Mouse (Mus musculus) myocyte (in vitro differentiated cells): ENCODE data around the gene Sh3gl1.

Experiments used
- E2F4 ChIP-seq: IDR thresholded peaks from one replicate; pipeline ENCODE4 v1.6.1; 2011; ENCODE audit warnings: mild to moderate bottlenecking, control low read depth, moderate library complexity; ENCODE audit not compliant: insufficient read depth
- REST ChIP-seq: IDR thresholded peaks from one replicate; pipeline ENCODE4 v1.6.1; 2011; ENCODE audit warnings: mild to moderate bottlenecking, control low read depth, moderate library complexity; ENCODE audit not compliant: insufficient read depth, insufficient read length
- SRF ChIP-seq: IDR thresholded peaks from one replicate; pipeline ENCODE4 v1.6.1; 2011; ENCODE audit warnings: low read depth; ENCODE audit not compliant: control insufficient read depth, insufficient read length
- TCF12 ChIP-seq: IDR thresholded peaks from one replicate; pipeline ENCODE4 v1.6.1; 2011; ENCODE audit warnings: mild to moderate bottlenecking, control low read depth; ENCODE audit not compliant: poor library complexity, insufficient read depth, severe bottlenecking
- USF1 ChIP-seq: IDR thresholded peaks from one replicate; pipeline ENCODE4 v1.6.1; 2011; ENCODE audit warnings: low read depth, mild to moderate bottlenecking, control low read depth, moderate library complexity

DNA sequence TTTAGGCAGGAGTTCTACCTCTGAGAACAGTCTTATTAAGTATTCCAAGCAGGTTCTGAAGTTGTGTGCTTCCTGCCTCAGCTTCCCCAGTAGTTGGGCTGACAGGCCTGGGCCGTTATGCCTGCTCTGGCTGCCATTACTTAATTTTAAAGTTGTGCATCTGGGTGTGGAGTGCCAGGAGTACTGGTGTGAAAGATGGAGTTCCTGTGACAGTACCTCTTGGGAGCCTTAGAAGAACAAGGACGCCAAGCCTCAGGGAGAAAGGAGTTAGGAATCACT lies 26.5 kb downstream of the Sh3gl1 start:
- no peak for TF ChIP-seq SRF
- no peak for TF ChIP-seq REST
- no peak for TF ChIP-seq E2F4
- TF ChIP-seq TCF12: no peak
- TF ChIP-seq USF1: no peak
